Mouse (Mus musculus): ENCODE results near the gene Fam136a. TPM values are rescaled to one million over a fixed set of nuclear protein-coding genes. Genes with fewer than 3 reads are reported as not detected.
A peak's percentile ranks its signal among the peaks of the same experiment; 100 is the strongest.

The Fam136a gene
- polyA plus RNA-seq, 1 experiment, result 30.8 TPM

- peaks cover 13% of the 10 kb centered on the region for H3K27me3 ChIP-seq (ENCODE audit: control insufficient read depth, insufficient read depth, insufficient read length)
- H3K4me2 ChIP-seq (ENCODE audit: low read depth), result no peak overlapping the region
- H3K36me3 ChIP-seq (ENCODE audit: control insufficient read depth, insufficient read depth), result no peaks in the 10 kb centered on the region
- peaks cover 5% of the 10 kb centered on the region for H3K79me2 ChIP-seq (ENCODE audit: control insufficient read depth, insufficient read depth)
- no peak overlapping the region for H3K4me3 ChIP-seq
- TF ChIP-seq USF1 (IDR thresholded peaks at IDR 0.05; ENCODE audit: low read depth) (no peak), TCF12 (IDR thresholded peaks at IDR 0.05; ENCODE audit: insufficient read depth, poor library complexity, severe bottlenecking) (no peak), SRF (IDR thresholded peaks at IDR 0.05; ENCODE audit: control insufficient read depth, insufficient read length, low read depth) (no peak), MAX (IDR thresholded peaks at IDR 0.05; ENCODE audit: low read depth) (no peak), CEBPB (IDR thresholded peaks at IDR 0.05; ENCODE audit: insufficient read depth, poor library complexity, severe bottlenecking) (no peak), POLR2AphosphoS2 (IDR thresholded peaks at IDR 0.05; ENCODE audit: insufficient read length, low read depth) (no peak), POLR2A (IDR thresholded peaks at IDR 0.05; ENCODE audit: insufficient read length, low read depth) (no peak)
- H3ac ChIP-seq (ENCODE audit: control insufficient read depth, insufficient read length), result no peak overlapping the region
Observed at GRCm38 (mm10) chr6:86361373-86361772, 4.1 kb upstream of the Fam136a start.

- Histone ChIP-seq H3K4me3 (peak overlapping the region; percentile 35), H3K4me2 (ENCODE audit: low read depth) (peak overlapping the region; percentile 98), H3K79me2 (ENCODE audit: control insufficient read depth, insufficient read depth) (peaks cover 5% of the 10 kb centered on the region), H3K36me3 (ENCODE audit: control insufficient read depth, insufficient read depth) (no peaks in the 10 kb centered on the region), H3K27me3 (ENCODE audit: control insufficient read depth, insufficient read depth, insufficient read length) (no peaks in the 10 kb centered on the region), H3ac (ENCODE audit: control insufficient read depth, insufficient read length) (peak overlapping the region; percentile 31)
- no peak for TF ChIP-seq POLR2A (IDR thresholded peaks at IDR 0.05; ENCODE audit: insufficient read length, low read depth)
- no peak for TF ChIP-seq MAX (IDR thresholded peaks at IDR 0.05; ENCODE audit: low read depth)
- no peak for TF ChIP-seq USF1 (IDR thresholded peaks at IDR 0.05; ENCODE audit: low read depth)
- TF ChIP-seq MYOG (IDR thresholded peaks at IDR 0.05; ENCODE audit: control insufficient read depth in 1 of 3, insufficient read depth in 1 of 3, insufficient read length in 2 of 3, low read depth in 2 of 3), result no peak
- no peak for TF ChIP-seq REST (IDR thresholded peaks at IDR 0.05; ENCODE audit: insufficient read depth, insufficient read length)
- TF ChIP-seq TCF3 (IDR thresholded peaks at IDR 0.05; ENCODE audit: insufficient read length, low read depth), result no peak
- no peak for TF ChIP-seq SRF (IDR thresholded peaks at IDR 0.05; ENCODE audit: control insufficient read depth, insufficient read length, low read depth)
- no peak for TF ChIP-seq E2F4 (IDR thresholded peaks at IDR 0.05; ENCODE audit: insufficient read depth)
- TF ChIP-seq CEBPB (IDR thresholded peaks at IDR 0.05; ENCODE audit: insufficient read depth, poor library complexity, severe bottlenecking), result no peak
- TF ChIP-seq TCF12 (IDR thresholded peaks at IDR 0.05; ENCODE audit: insufficient read depth, poor library complexity, severe bottlenecking), result no peak
- TF ChIP-seq POLR2AphosphoS2 (IDR thresholded peaks at IDR 0.05; ENCODE audit: insufficient read length, low read depth), result no peak
- TF ChIP-seq MYOD1 (IDR thresholded peaks at IDR 0.05; ENCODE audit: control insufficient read depth in 1 of 3, insufficient read length in 2 of 3, low read depth in 2 of 3), result no peak
Observed at GRCm38 (mm10) chr6:86364442-86365141, 854 bp upstream of the Fam136a start.

- Histone ChIP-seq H3K79me2 (ENCODE audit: control insufficient read depth, insufficient read depth) (peaks cover 5% of the 10 kb centered on the region), H3K36me3 (ENCODE audit: control insufficient read depth, insufficient read depth) (no peaks in the 10 kb centered on the region), H3K27me3 (ENCODE audit: control insufficient read depth, insufficient read depth, insufficient read length) (no peaks in the 10 kb centered on the region), H3K4me3 (peak overlapping the region; percentile 35), H3K4me2 (ENCODE audit: low read depth) (peak overlapping the region; percentile 87), H3ac (ENCODE audit: control insufficient read depth, insufficient read length) (peak overlapping the region; percentile 31)
- TF ChIP-seq E2F4 (IDR thresholded peaks at IDR 0.05; ENCODE audit: insufficient read depth) (no peak), REST (IDR thresholded peaks at IDR 0.05; ENCODE audit: insufficient read depth, insufficient read length) (no peak), SRF (IDR thresholded peaks at IDR 0.05; ENCODE audit: control insufficient read depth, insufficient read length, low read depth) (no peak), MYOD1 (IDR thresholded peaks at IDR 0.05; ENCODE audit: control insufficient read depth in 1 of 3, insufficient read length in 2 of 3, low read depth in 2 of 3) (peak in 1 of 3 experiments; percentile 34), POLR2AphosphoS2 (IDR thresholded peaks at IDR 0.05; ENCODE audit: insufficient read length, low read depth) (no peak), CEBPB (IDR thresholded peaks at IDR 0.05; ENCODE audit: insufficient read depth, poor library complexity, severe bottlenecking) (no peak), TCF12 (IDR thresholded peaks at IDR 0.05; ENCODE audit: insufficient read depth, poor library complexity, severe bottlenecking) (no peak), MYOG (IDR thresholded peaks at IDR 0.05; ENCODE audit: control insufficient read depth in 1 of 3, insufficient read depth in 1 of 3, insufficient read length in 2 of 3, low read depth in 2 of 3) (peak in 1 of 3 experiments; percentile 32), MAX (IDR thresholded peaks at IDR 0.05; ENCODE audit: low read depth) (no peak), USF1 (IDR thresholded peaks at IDR 0.05; ENCODE audit: low read depth) (no peak), POLR2A (IDR thresholded peaks at IDR 0.05; ENCODE audit: insufficient read length, low read depth) (no peak)
Observed at GRCm38 (mm10) chr6:86366125-86366852, 843 bp downstream of the Fam136a start.

- Histone ChIP-seq H3K36me3 (ENCODE audit: control insufficient read depth, insufficient read depth) (no peaks in the 10 kb centered on the region), H3K4me3 (peak overlapping the region; percentile 35), H3K4me2 (ENCODE audit: low read depth) (peak overlapping the region; percentile 87), H3K79me2 (ENCODE audit: control insufficient read depth, insufficient read depth) (peaks cover 9% of the 10 kb centered on the region), H3ac (ENCODE audit: control insufficient read depth, insufficient read length) (no peak overlapping the region), H3K27me3 (ENCODE audit: control insufficient read depth, insufficient read depth, insufficient read length) (no peaks in the 10 kb centered on the region)
- TF ChIP-seq POLR2AphosphoS2 (IDR thresholded peaks at IDR 0.05; ENCODE audit: insufficient read length, low read depth) (no peak), TCF3 (IDR thresholded peaks at IDR 0.05; ENCODE audit: insufficient read length, low read depth) (no peak), MAX (IDR thresholded peaks at IDR 0.05; ENCODE audit: low read depth) (no peak), MYOD1 (IDR thresholded peaks at IDR 0.05; ENCODE audit: control insufficient read depth in 1 of 3, insufficient read length in 2 of 3, low read depth in 2 of 3) (no peak), CEBPB (IDR thresholded peaks at IDR 0.05; ENCODE audit: insufficient read depth, poor library complexity, severe bottlenecking) (no peak)
Observed at GRCm38 (mm10) chr6:86366853-86367249, 1.4 kb downstream of the Fam136a start.

Data from myocyte (in vitro differentiated cells).